Mouse (Mus musculus) heart, postnatal 0 days (tissue): ENCODE measurements around the gene Aldh3a2. TPM values are rescaled to one million over a fixed set of nuclear protein-coding genes. Genes with fewer than 3 reads are reported as not detected.
"Not testable (repeated sequence)": the region's sequence is repeated elsewhere in the genome, so short reads cannot be mapped to it uniquely, and the experiment has no call there.

Experiments used
- ATAC-seq: fragments of 200-750 bp; cut with Nextera tagmentation; 2 replicates; pipeline ENCODE4 v1.8.0; 2017; ENCODE audit warnings: low read depth, moderate number of reproducible peaks, moderate library complexity; ENCODE audit not compliant: insufficient read depth
- DNase-seq: peaks from one replicate; pipeline ENCODE4 v3.0.0-alpha.2; 2016; ENCODE audit warnings: low spot score
- H3K27ac ChIP-seq: fragments of 300-500 bp; sonication (generic); 2 replicates; pipeline ENCODE4 v1.5.1; 2014; ENCODE audit warnings: low read depth, mild to moderate bottlenecking
- H3K27me3 ChIP-seq: fragments of 300-500 bp; sonication (generic); 2 replicates; pipeline ENCODE4 v1.6.1; 2014; ENCODE audit warnings: low read length, mixed read lengths; ENCODE audit not compliant: control insufficient read depth, insufficient read depth
- H3K36me3 ChIP-seq: fragments of 300-500 bp; sonication (generic); replicated peaks from 2 replicates; pipeline ENCODE4 v1.6.1; 2014; ENCODE audit warnings: low read length, mixed read lengths; ENCODE audit not compliant: control insufficient read depth, insufficient read depth
- H3K4me1 ChIP-seq: fragments of 300-500 bp; sonication (generic); 2 replicates; pipeline ENCODE4 v1.6.1; 2014; ENCODE audit warnings: antibody characterized with exemption; ENCODE audit not compliant: control insufficient read depth, insufficient read depth
- H3K4me2 ChIP-seq: fragments of 300-500 bp; sonication (generic); 2 replicates; pipeline ENCODE4 v1.6.1; 2014; ENCODE audit warnings: low read depth, mild to moderate bottlenecking, low read length, moderate library complexity
- H3K4me3 ChIP-seq: fragments of 300-500 bp; sonication (generic); 2 replicates; pipeline ENCODE4 v1.5.1; 2014; ENCODE audit warnings: low read depth, low read length
- H3K9ac ChIP-seq: fragments of 300-500 bp; sonication (generic); replicated peaks from 2 replicates; pipeline ENCODE4 v1.6.1; 2014; ENCODE audit warnings: low read depth, low read length, mixed read lengths
- H3K9me3 ChIP-seq: fragments of 300-500 bp; sonication (generic); replicated peaks from 2 replicates; pipeline ENCODE4 v1.6.1; 2016; ENCODE audit warnings: low read length; ENCODE audit not compliant: control insufficient read depth
- CTCF ChIP-seq: IDR thresholded peaks from 2 replicates; pipeline ENCODE4 v1.5.1; 2016; ENCODE audit warnings: antibody characterized with exemption, control low read depth, low read depth
- EP300 ChIP-seq: IDR thresholded peaks from 2 replicates; pipeline ENCODE4 v1.6.1; 2016; ENCODE audit warnings: antibody characterized with exemption, low read depth
- WGBS: fragments of 180-500 bp; shearing (Covaris S2); extraction: QIAGEN DNeasy Blood & Tissue Kit; methylation state at CpG from one replicate; pipeline ENCODE4 v1.1.7; 2014; 5-methylcytosine and 5-hydroxymethylcytosine counted together
- polyA plus RNA-seq: library from polyadenylated mRNA; unstranded; fragments of >200 nt; fragmentation: Nextera tagmentation; extraction: Ambion mirVana; gene quantifications from 2 replicates; pipeline ENCODE4 v1.2.1, GENCODE M21; 2015
- total RNA-seq: library from RNA; depleted of rRNA; stranded (reverse); fragments of >200 nt; gene quantifications from 2 replicates; pipeline ENCODE4 v1.2.3, GENCODE M21; 2014; ENCODE audit warnings: low replicate concordance

Aldh3a2 gene
- total and polyA plus RNA-seq, 2 experiments from 2014 or later = 29.1 to 36.0 TPM

DNA sequence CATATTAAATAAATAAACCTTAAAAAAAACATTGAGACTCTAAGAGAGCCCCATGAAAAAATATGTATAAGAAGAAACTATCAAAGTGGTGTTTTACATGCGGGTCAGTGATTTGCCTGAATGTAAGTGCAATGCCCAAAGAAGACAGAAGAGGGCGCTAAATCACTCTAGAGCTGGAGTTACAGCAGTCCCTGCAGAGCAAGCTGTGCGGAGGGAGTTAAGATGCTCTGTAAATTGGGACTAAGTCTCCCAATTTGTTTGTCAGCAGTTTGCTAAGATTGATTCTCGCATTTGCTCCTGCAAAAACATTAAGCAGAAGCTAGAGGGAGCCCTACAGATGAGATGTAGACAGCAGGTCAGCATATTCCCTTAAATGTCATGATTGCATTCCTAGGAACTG lies 38.1 kb upstream of the Aldh3a2 start:
- TF ChIP-seq CTCF (peak; percentile 19; the same call in 1 of the 2 replicates), EP300 (no peak)
- no peak for DNase-seq
- no peaks in the 10 kb centered on the region for H3K27me3 ChIP-seq
- no peaks in the 10 kb centered on the region for H3K9me3 ChIP-seq
- no peak overlapping the region for H3K27ac ChIP-seq
- no peaks in the 10 kb centered on the region for H3K36me3 ChIP-seq
- H3K4me1 ChIP-seq = peaks cover 9% of the 10 kb centered on the region
- H3K9ac ChIP-seq = no peak overlapping the region
- no peak overlapping the region for H3K4me2 ChIP-seq
- ATAC-seq = no peak
- WGBS = 81% methylated on average over 4 of the region's 4 CpGs
- no peak overlapping the region for H3K4me3 ChIP-seq

GRCm38 (mm10) chr11:61304535-61304934 lies 37.3 kb upstream of the Aldh3a2 start:
- WGBS = 93% methylated on average over 6 of the region's 10 CpGs
- H3K4me1 ChIP-seq = peaks cover 15% of the 10 kb centered on the region
- ATAC-seq, H3K36me3 ChIP-seq, H3K9me3 ChIP-seq, H3K4me2 ChIP-seq, DNase-seq, H3K27me3 ChIP-seq, H3K4me3 ChIP-seq, H3K27ac ChIP-seq, H3K9ac ChIP-seq: not testable (repeated sequence)

DNA sequence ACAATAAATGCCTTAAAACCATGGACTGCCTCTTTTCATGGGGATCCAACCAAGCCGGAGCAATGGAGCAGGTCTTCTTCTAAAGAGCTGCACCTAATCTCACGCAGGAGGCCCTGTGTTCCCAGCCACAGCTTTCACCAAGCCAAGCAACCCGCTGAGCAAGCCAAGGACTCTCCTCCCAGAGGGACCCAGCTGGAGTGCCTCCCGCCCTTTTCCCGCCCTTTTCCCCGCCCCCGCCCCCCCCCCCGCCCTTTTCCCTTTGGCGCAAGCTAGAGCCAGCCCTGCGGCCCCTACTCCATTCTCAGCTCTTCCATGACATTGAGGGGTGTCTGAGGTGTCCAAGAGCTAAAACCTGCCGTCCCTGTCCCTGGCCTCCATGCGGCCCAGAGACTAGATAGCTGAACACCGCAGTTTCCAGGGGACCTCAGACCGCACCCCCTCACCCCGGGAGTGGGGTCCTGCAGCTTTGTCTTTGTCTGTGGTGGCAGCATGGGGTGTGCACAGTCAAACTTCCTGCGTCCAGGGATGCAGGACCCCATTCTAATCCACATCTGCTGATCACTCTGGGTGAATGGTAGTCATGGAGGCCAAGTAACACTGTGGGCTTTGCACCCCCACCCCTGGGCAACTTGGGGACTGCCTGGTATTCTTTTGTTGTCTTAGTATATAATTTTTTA lies 33.6 kb upstream of the Aldh3a2 start:
- Histone ChIP-seq H3K36me3 (no peaks in the 10 kb centered on the region), H3K4me3 (no peak overlapping the region), H3K4me1 (peaks cover 24% of the 10 kb centered on the region), H3K9ac (no peak overlapping the region), H3K4me2 (peak overlapping the region; percentile 48), H3K27ac (no peak overlapping the region), H3K27me3 (no peaks in the 10 kb centered on the region), H3K9me3 (no peaks in the 10 kb centered on the region)
- DNase-seq = peak; percentile 49
- TF ChIP-seq CTCF = no peak
- no peak for TF ChIP-seq EP300
- ATAC-seq = peak; percentile 76
- 24% methylated on average over 13 of the region's 16 CpGs for WGBS

DNA sequence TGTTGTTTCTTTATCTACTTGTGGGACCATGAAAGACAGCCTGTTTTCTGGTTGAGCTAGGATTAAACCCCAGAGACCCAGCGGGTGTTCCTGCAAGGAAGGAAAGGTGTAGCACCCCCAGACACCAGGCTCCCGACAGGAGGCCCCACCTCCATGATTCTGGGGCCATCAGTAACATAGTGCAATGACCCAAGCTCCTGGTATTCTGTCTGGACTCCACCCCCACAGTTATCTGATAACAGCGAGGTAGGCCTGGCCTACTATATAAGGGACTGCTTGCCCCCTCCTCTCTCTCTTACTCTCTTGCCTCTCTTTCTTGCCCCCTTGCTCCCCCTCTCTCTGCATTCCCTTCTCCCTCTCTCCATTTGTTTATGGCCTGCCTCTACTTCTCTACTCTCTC lies 32.9 kb upstream of the Aldh3a2 start:
- Histone ChIP-seq H3K27me3 (no peaks in the 10 kb centered on the region), H3K9me3 (0 out of 2 replicates have a peak, but pooled peaks cover 6% of the 10 kb centered on the region), H3K4me3 (no peak overlapping the region), H3K36me3 (no peaks in the 10 kb centered on the region), H3K9ac (no peak overlapping the region), H3K4me2 (peak overlapping the region; percentile 48; the same call in 1 of the 2 replicates), H3K27ac (peak overlapping the region; percentile 0; the same call in 1 of the 2 replicates), H3K4me1 (peaks cover 24% of the 10 kb centered on the region)
- WGBS = 44% methylated on average over 3 of the region's 3 CpGs
- TF ChIP-seq CTCF = no peak
- no peak for TF ChIP-seq EP300
- DNase-seq (no peak), ATAC-seq (no peak)

DNA sequence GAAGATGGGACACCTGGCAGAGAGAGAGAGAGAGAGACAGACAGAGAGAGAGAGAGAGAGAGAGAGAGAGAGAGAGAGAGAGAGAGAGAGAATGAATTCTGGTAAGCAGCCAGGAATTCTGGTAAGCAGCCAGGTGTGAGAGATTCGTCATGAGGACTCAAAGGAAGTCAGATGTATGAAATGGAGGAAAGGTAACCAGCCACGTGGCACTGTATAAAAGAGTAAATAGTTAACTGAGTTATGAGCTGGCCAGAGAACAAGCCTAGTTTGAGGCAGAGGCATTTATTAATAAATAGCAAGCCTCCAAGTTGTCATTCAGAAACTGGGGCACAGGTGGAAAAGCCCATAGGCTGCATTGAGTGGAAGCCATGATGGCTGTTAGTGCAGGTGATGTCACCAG lies 30.6 kb upstream of the Aldh3a2 start:
- 51% methylated on average over 2 of the region's 2 CpGs for WGBS

DNA sequence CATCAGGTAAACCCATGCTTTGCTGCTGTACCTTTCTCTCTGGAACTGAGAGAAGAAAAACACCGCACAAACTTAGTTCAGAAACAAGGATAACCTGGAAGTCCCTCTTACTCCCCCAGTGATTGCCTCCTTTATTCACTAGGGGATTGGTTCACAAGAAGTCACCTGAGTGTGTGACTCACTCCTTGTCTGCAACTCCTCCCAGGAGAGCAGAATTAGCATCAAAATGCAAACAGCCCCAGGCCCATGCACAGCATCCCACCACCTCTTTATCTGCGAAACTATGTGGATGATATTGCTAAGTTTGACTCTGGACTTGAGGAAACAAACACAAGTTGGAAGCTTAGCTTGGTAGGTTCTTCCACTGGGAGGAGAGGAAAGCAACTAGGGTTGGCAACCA lies 30.1 kb upstream of the Aldh3a2 start:
- Histone ChIP-seq H3K36me3 (no peaks in the 10 kb centered on the region), H3K4me3 (no peak overlapping the region), H3K9me3 (0 out of 2 replicates have a peak, but pooled peaks cover 6% of the 10 kb centered on the region), H3K4me2 (no peak overlapping the region), H3K4me1 (peaks cover 24% of the 10 kb centered on the region), H3K27ac (no peak overlapping the region), H3K27me3 (no peaks in the 10 kb centered on the region), H3K9ac (no peak overlapping the region)
- ATAC-seq (no peak), DNase-seq (no peak)
- TF ChIP-seq CTCF (no peak), EP300 (no peak)
- WGBS = 80% methylated on average over 2 of the region's 2 CpGs

More for the DNA sequence above, 30.6 kb upstream of the Aldh3a2 start:
- Histone ChIP-seq H3K4me1 (peaks cover 24% of the 10 kb centered on the region), H3K27me3 (no peaks in the 10 kb centered on the region), H3K27ac (no peak overlapping the region), H3K9ac (no peak overlapping the region), H3K4me2 (no peak overlapping the region), H3K36me3 (no peaks in the 10 kb centered on the region), H3K9me3 (0 out of 2 replicates have a peak, but pooled peaks cover 6% of the 10 kb centered on the region), H3K4me3 (no peak overlapping the region)
- DNase-seq = no peak
- ATAC-seq = no peak
- TF ChIP-seq EP300 (no peak), CTCF (no peak)
